Mouse (Mus musculus): ENCODE measurements around the gene 9230112D13Rik.

Gene 9230112D13Rik

GRCm38 (mm10) chr14:34541896-34542295 lies 19.3 kb upstream of the 9230112D13Rik start:
- ATAC-seq (ENCODE audit: low TSS enrichment), result no peak

GRCm38 (mm10) chr14:34540685-34541162 lies 18.1 kb upstream of the 9230112D13Rik start:
- ATAC-seq (ENCODE audit: low TSS enrichment), result no peak

DNA sequence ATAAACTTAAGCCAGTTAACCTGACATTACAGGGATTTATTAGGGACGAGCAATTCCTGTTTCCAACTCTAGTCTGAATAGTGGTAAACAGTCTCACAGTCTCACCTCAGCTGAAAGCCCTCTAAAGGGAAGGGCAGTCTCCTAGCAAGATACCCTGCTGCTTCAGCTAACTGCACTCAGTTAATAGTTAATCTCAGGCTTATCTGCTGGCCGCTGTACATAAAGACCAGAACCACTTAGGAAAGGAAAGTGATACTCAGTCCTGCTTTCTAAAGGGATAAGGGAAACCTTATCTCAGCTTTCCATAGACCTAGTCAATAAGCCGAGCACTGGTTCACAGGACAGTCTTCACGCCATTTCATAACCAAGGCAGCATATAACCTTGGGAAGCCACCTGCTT lies 13.3 kb upstream of the 9230112D13Rik start:
- no peak for ATAC-seq (ENCODE audit: low TSS enrichment)

DNA sequence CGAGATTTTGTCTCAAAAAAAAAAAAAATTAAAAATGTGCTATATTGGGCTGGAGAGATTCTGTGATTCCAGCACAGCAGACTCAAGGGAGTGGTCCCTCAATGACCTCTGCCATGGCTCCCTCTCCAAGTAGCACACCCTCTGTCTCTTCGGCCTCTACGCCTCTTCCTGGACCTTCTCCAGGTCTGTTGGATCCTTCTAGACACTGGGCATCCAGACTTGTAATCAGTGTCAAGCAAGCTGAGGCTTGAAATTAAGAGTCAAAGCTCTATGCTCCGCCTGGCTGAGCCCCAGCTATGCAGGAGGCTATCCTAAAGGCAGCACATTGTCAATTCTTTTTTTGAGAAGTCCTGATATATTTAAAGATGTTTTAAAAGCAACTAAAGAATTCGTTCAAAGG lies 10.9 kb upstream of the 9230112D13Rik start:
- no peak for ATAC-seq (ENCODE audit: low TSS enrichment)

DNA sequence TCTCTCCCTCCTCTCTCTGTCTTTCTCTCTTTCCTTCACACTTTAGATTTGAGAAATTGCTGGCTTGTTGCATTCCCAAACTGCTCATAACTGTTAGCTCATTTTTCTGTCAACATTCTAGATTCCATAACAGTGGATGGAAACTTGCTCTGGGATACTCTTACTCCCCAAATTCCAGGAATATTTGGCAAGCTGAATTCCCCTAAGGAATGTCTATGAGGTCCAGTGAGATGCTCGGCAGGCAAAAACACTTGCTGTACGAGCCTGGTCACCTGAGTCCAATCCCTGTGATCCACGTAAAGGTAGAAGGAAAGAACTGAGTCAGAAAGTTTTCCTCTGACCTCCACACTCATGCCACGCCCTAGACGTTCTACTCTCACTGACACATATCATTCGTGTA lies 9.9 kb upstream of the 9230112D13Rik start:
- no peak for ATAC-seq (ENCODE audit: low TSS enrichment)

GRCm38 (mm10) chr14:34528804-34529203 lies 6.2 kb upstream of the 9230112D13Rik start:
- ATAC-seq (ENCODE audit: low TSS enrichment), result peak; percentile 96

GRCm38 (mm10) chr14:34517959-34518544 lies 4.5 kb downstream of the 9230112D13Rik start:
- ATAC-seq (ENCODE audit: low TSS enrichment), result no peak

DNA sequence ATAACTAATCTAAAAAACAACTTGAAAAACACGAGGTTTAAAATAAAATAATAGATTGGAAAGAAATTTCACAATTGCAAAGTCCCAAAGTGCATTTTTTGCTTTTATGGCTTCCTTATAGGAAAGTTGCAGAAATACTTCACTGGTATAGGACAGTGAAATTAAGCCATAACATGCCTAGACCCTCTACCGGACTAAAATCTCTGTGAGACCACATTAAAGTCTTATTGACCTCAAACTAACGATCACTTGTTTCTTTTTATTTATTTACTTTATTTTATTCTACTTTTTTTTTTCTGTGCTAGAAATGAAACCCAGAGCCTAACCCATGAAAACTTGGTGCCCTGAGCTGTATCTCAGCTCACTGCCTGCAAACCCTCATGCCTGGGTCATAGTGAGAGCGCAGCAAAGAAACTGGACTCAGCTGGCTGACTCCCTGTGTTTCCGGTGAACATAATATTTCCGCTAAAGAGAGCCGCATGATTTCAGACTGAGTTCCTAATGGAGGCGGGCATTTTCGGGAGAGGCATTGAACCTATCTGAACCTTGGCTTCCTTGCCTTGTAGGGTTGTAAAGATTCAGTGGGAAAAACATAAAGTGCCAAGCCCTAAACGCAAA lies 5.5 kb downstream of the 9230112D13Rik start:
- ATAC-seq (ENCODE audit: low TSS enrichment), result no peak

- no peak for ATAC-seq (ENCODE audit: low TSS enrichment)
These were observed 6.7 kb downstream of the 9230112D13Rik start for GRCm38 (mm10) chr14:34515860-34516259.

- ATAC-seq (ENCODE audit: low TSS enrichment), result no peak
These were observed 8.5 kb downstream of the 9230112D13Rik start for GRCm38 (mm10) chr14:34514120-34514519.

DNA sequence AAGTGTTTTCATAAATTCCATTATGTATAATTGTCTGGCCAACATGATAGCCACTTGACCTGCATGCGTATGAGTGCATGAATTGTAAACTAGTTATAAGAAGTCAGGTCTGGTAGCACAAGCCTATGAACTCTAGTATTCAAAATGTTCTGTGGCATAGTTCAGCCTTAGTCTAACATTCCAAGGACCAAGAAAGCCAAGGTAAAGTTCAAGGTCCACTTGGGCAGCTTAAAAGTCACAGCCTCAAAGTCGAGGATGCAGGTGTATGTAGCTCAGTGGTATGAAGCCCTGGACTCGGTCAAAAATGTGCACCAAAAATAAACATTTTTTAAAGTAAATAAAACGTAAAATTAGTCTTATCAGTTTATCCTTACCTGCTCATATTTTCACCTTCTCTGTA lies 10.0 kb downstream of the 9230112D13Rik start:
- no peak for ATAC-seq (ENCODE audit: low TSS enrichment)

DNA sequence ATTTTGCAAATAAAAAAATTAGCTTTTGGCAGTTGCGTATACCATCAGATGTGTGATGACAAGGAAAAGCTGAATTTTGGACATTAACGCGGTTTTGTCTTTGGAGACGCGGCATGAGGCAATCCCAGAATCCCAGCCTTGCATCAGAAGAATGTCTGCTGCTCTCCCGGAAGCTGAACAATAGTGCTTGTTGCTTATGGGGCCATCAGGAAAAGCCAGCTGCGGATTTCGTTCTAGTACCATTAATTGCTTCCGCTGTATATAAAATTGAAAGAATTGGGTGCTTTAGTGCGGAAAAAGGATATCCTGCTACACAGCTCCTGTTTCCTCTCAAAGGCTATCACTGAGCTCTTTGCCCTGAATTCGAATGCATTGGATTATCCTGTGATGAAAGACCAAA lies 10.7 kb downstream of the 9230112D13Rik start:
- no peak for ATAC-seq (ENCODE audit: low TSS enrichment)

GRCm38 (mm10) chr14:34508842-34509439 lies 13.7 kb downstream of the 9230112D13Rik start:
- ATAC-seq (ENCODE audit: low TSS enrichment), result no peak

GRCm38 (mm10) chr14:34508187-34508840 lies 14.3 kb downstream of the 9230112D13Rik start:
- ATAC-seq (ENCODE audit: low TSS enrichment), result no peak

DNA sequence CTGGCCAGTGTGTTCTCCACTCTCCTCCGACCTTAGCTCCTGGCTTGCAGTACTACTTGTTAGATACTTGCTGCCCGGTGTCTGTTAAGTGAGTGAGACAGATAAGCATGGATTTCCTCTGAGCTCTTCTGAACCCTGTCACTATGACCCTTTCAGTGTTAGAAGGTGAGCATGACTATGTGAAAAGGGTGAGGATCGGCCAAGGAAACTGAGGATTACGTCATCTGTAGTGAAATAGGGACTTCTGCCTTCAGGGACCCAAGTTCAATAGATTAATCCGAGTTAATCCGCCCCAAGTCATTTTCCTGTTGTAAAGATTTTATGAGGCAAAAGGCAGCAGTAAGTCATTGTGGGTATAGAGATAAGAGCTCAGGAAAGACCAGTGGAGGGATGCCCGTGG lies 17.3 kb downstream of the 9230112D13Rik start:
- ATAC-seq (ENCODE audit: low TSS enrichment), result no peak

DNA sequence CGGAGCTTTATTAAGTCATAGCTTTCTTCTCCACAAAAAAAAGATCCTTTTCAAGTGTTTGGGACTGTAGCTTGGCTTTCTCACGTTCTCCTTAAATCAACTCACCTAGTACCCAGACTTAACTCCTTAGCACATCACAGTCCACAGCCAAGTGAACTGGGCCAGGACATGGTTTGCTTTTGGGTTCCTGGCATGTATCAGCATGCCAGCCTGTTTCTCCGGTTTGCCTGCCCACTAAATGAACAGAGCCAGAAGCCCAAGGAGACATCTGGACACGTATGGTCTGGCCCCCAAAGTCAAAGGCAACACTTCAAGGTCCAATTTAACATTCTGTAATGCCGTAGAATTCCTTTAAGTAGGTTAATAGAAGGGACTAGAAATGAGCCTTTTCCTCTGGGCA lies 18.2 kb downstream of the 9230112D13Rik start:
- no peak for ATAC-seq (ENCODE audit: low TSS enrichment)

- no peak for ATAC-seq (ENCODE audit: low TSS enrichment)
These were observed 18.8 kb downstream of the 9230112D13Rik start for GRCm38 (mm10) chr14:34503759-34504158.

DNA sequence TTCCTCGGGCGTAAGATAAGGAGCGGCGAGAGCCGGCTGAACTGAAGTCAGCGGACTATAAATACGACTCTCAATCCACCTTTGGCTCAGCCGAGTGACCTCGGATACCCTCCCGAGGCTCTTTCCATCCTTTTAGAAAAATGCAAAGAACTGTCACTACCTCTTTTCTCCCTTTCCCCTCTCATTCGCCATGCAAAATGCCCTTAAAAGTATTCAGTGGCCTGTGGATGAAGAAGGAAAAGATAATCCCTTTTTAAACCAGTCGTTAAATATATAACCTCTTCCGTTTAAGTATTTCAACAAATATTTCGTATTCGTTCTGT lies 19.3 kb downstream of the 9230112D13Rik start, which contains the start of gene Bmpr1a:
Gene Bmpr1a, minus strand, starts transcription at position 17 of the 323 bp plus-strand sequence.
- ATAC-seq (ENCODE audit: low TSS enrichment), result no peak; the same call in 1 of the 2 replicates

DNA sequence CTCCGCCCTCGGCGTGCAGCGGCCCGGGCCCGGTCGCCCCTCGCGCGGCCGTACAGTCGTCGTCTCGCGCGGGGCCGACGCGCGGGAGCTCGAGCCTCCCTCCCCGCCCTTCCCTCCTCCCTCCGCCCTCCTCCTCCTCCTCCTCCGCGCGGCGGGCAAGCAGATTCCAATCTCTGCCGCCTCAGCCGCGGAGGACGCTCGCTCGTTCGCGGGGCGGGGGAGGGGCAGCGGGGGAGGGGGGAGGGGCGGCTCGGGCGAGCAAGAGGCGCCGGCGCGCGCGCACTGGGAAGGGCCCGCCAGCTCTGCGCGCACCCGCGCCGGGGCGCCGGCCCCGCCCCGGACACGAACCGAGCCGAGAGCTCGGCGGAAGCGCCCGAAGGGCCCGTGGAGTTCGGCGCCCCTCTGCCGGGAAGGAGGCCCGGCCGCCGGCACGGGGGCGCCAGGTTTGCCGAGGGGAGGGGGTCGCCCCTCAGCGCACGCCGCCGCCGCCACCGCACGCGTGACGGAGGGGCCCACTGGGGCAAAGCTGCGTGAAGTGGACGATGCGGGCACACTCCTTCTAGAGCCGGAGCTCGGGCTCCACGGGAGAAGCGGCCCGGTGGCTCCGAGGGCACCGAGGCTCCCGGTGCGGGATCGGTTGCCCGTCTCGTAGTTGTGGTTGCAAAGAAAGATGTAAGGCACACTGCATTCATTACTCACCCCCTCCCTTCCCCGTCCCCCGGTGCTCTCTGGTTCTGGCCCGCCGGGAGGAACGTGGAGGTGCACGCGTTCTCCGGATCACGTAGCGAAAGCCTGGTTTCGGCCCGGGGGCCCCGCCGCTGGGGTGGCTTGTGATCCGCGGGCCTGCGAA lies 19.9 kb downstream of the 9230112D13Rik start:
- ATAC-seq (ENCODE audit: low TSS enrichment), result peak; percentile 83

DNA sequence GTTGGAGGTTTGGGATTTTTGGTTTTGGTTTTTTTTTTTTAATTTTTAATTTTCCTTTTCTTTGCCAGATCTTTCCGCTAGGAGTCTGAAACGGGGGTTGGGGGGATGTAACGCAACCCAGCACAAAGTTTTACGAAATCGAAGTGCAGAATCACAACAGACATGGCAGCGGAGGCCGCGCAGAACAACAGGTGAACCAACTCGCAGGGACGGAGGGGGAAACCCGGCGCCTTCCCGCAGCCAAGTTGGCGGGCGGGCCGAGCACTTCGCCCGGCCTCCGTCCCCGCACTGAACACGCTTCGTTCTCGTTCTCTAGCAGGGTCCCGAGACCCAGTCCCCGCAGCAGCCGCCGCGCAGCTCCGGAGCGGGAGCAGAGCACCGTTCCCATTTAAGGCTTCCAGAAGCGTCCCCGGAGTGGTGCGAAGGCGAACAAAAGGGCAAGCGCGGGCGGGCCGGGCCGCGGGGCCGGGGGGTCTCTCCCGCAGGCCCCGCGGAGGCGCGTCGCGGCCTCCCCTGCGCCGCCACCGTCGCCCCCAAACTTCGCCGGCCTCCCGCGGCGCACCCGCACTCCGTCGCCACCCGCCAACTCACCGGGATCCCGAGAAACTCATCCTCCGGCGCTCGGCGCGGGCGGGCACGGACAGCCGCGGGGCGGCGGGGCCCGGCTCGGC lies 20.7 kb downstream of the 9230112D13Rik start:
- ATAC-seq (ENCODE audit: low TSS enrichment), result peak; percentile 25

DNA sequence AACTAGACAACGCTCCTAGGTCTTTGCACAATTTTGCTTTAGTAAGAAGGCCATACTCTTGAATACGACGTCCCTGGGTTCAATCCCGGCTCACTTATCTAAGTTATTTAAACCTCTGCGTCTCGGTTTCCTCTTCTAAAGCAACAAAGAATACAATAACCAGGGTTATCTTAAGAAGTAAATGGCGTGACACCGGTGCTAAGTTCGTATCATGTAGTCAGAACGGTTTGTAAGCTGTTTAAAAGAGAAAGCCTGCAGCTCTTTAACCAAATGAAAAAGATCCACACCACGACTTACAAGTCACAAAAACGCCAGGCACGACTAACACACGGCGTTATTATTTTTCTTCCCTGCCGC lies 21.2 kb downstream of the 9230112D13Rik start:
- no peak for ATAC-seq (ENCODE audit: low TSS enrichment)
